8 mouse cellular contexts compared by ENCODE assay signal in the genomic region with DNA sequence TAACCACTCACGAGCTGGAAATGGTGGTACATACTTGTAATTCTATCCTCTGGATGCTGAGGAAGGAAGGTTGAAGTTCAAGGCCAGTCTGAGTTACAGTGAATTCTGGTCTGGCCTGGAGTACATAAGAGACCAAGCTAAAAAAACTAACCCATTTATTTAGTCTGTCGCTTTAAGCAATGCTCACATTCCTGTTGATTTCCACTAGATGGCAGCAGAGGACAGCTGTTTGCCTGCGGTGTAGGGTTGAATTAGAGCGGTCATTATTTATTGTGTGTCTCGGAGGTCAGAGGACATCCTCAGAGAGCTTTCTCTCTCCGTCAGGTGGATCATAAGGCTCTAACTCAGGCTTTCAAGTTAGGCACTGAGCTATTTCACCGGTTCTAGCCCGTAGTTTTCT. TPM values are rescaled to one million over a fixed set of nuclear protein-coding genes. Genes with fewer than 3 reads are reported as not detected.
DNase-seq lines count a peak whose midpoint lies in the region; ATAC-seq and TF ChIP-seq lines count a peak whose summit lies in the region.

No protein-coding gene starts in this region.

- H3K27me3 ChIP-seq in C2C12 (ENCODE audit: control insufficient read depth, insufficient read depth, insufficient read length), result peaks cover 11% of the 10 kb centered on the region
- H3K27me3 ChIP-seq in limb, embryonic 10.5 days (ENCODE audit: low read depth, poor library complexity, severe bottlenecking), result no peaks in the 10 kb centered on the region
- no peaks in the 10 kb centered on the region for H3K27me3 ChIP-seq in midbrain, embryonic 15.5 days (replicated peaks)

- H3K27ac ChIP-seq in bone marrow, adult 2 months (ENCODE audit: control insufficient read depth, insufficient read depth, low read depth, low read length, poor library complexity), result no peak overlapping the region
- H3K27ac ChIP-seq in embryonic fibroblast, embryonic 13.5 days (ENCODE audit: insufficient read depth, low read length), result no peak overlapping the region
- H3K27ac ChIP-seq in limb, embryonic 10.5 days, result no peak overlapping the region
- H3K27ac ChIP-seq in midbrain, embryonic 15.5 days, result no peak overlapping the region

- H3K79me3 ChIP-seq in C2C12 (ENCODE audit: low read depth), result no peaks in the 10 kb centered on the region

- no peak overlapping the region for H3ac ChIP-seq in C2C12 (ENCODE audit: control insufficient read depth, insufficient read length, low read depth)

- H3K4me1 ChIP-seq in bone marrow, adult 2 months (ENCODE audit: control insufficient read depth, insufficient read depth, low read length), result no peaks in the 10 kb centered on the region
- no peaks in the 10 kb centered on the region for H3K4me1 ChIP-seq in embryonic fibroblast, embryonic 13.5 days (ENCODE audit: control insufficient read depth, insufficient read depth, low read length)
- no peaks in the 10 kb centered on the region for H3K4me1 ChIP-seq in limb, embryonic 10.5 days
- H3K4me1 ChIP-seq in midbrain, embryonic 15.5 days, result no peaks in the 10 kb centered on the region

- peak overlapping the region; percentile 34; the same call in 1 of the 2 replicates for H3K4me2 ChIP-seq in midbrain, embryonic 15.5 days

- H3K9me3 ChIP-seq in limb, embryonic 10.5 days (replicated peaks), result no peaks in the 10 kb centered on the region
- no peaks in the 10 kb centered on the region for H3K9me3 ChIP-seq in midbrain, embryonic 15.5 days

- intact Hi-C loops in heart, postnatal 36 days (cut with DNase I), result loop anchor here (1.0 to 5.0 kb wide), 3 partner anchors 248 to 765 kb away; no protein-coding TSS in a partner anchor

- H3K9ac ChIP-seq in midbrain, embryonic 15.5 days, result no peak overlapping the region

- WGBS in bone marrow, adult 2 months, result 13% methylated on average over 8 of the region's 8 CpGs
- WGBS in limb, embryonic 10.5 days, result 12% methylated on average over 8 of the region's 8 CpGs
- 10% methylated on average over 8 of the region's 8 CpGs for WGBS in midbrain, embryonic 15.5 days

- no peaks in the 10 kb centered on the region for H3K36me3 ChIP-seq in C2C12 (ENCODE audit: control insufficient read depth, insufficient read depth)
- H3K36me3 ChIP-seq in limb, embryonic 10.5 days, result no peaks in the 10 kb centered on the region
- H3K36me3 ChIP-seq in midbrain, embryonic 15.5 days (replicated peaks), result no peaks in the 10 kb centered on the region

- ATAC-seq in midbrain, embryonic 15.5 days (replicated peaks), result peak; percentile 81

- peak; percentile 66 for DNase-seq in 3T3-L1 (ENCODE audit: low read depth, low spot score)
- DNase-seq in heart, postnatal 36 days, result peak; percentile 53 to 54
- peak; percentile 76 for DNase-seq in limb, embryonic 10.5 days (ENCODE audit: low spot score)
- DNase-seq in c-Kit-positive CD71-positive TER-119-positive erythroid progenitor cells, embryonic 14.5 days (ENCODE audit: low spot score), result no peak

- TF ChIP-seq CTCF in C2C12 (IDR thresholded peaks at IDR 0.05; ENCODE audit: control insufficient read depth, insufficient read depth, insufficient read length), result peak; percentile 28
- TF ChIP-seq CTCF in bone marrow, adult 2 months (IDR thresholded peaks at IDR 0.05; ENCODE audit: control insufficient read depth, insufficient read depth, low read length), result peak; percentile 55
- TF ChIP-seq CTCF in embryonic fibroblast, embryonic 13.5 days (IDR thresholded peaks at IDR 0.05; ENCODE audit: borderline replicate concordance, insufficient read depth, low read length), result peak; percentile 61; the same call in 1 of the 2 replicates

- no peak for TF ChIP-seq POLR2A in bone marrow, adult 2 months (IDR thresholded peaks at IDR 0.05; ENCODE audit: borderline replicate concordance, control insufficient read depth, low read depth, low read length)
- no peak for TF ChIP-seq POLR2A in embryonic fibroblast, embryonic 13.5 days (IDR thresholded peaks at IDR 0.05; ENCODE audit: low read depth, low read length)

- no peak overlapping the region for H3K4me3 ChIP-seq in C2C12 (ENCODE audit: insufficient read depth, poor library complexity, severe bottlenecking)
- no peak overlapping the region for H3K4me3 ChIP-seq in bone marrow, adult 2 months (replicated peaks; ENCODE audit: control insufficient read depth, low read depth, low read length)
- no peak overlapping the region for H3K4me3 ChIP-seq in embryonic fibroblast, embryonic 13.5 days (ENCODE audit: insufficient read depth, low read length)
- H3K4me3 ChIP-seq in limb, embryonic 10.5 days, result no peak overlapping the region
- no peak overlapping the region for H3K4me3 ChIP-seq in midbrain, embryonic 15.5 days

- H3K79me2 ChIP-seq in C2C12 (ENCODE audit: control insufficient read depth, insufficient read depth), result no peaks in the 10 kb centered on the region

TF ChIP-seq in C2C12, 6 proteins besides CTCF, POLR2A, EP300 and RAD21:
- no peak for TF ChIP-seq USF1 (IDR thresholded peaks at IDR 0.05; ENCODE audit: low read depth)

RNA-seq across cellular contexts. Expression of a gene that starts 14.4 kb away (rescaled TPM):
- polyA plus RNA-seq in C2C12 (2012; fragmentation: generic; extraction: Trizol), result 41.9 TPM
- 60.4 and 64.8 TPM in 2 replicates for polyA plus RNA-seq in bone marrow, adult 2 months (2011; ENCODE audit: insufficient read depth, insufficient read length, low replicate concordance, missing spikeins)
- polyA plus RNA-seq in embryonic fibroblast, embryonic 13.5 days (2011; ENCODE audit: insufficient read length, low read depth, missing spikeins), result 131 and 166 TPM in 2 replicates
- 10 to 100 TPM; 82.9 to 83.7 TPM for total RNA-seq in heart, postnatal 36 days (2021)
- polyA plus RNA-seq in limb, embryonic 10.5 days (2016; fragmentation: Nextera tagmentation; extraction: Ambion mirVana), result 91.6 and 96.3 TPM in 2 replicates
- polyA plus RNA-seq in midbrain, embryonic 15.5 days (2015; fragmentation: Nextera tagmentation; extraction: Ambion mirVana), result 59.3 and 63.4 TPM in 2 replicates
